Mouse (Mus musculus): ENCODE measurements at regions not wholly inside any gene's neighbourhood (a gene's known extent, or its start where the extent isn't known, plus 50 kb on each side); places are given as distances from the start of the nearest gene placed in this dataset.

DNA sequence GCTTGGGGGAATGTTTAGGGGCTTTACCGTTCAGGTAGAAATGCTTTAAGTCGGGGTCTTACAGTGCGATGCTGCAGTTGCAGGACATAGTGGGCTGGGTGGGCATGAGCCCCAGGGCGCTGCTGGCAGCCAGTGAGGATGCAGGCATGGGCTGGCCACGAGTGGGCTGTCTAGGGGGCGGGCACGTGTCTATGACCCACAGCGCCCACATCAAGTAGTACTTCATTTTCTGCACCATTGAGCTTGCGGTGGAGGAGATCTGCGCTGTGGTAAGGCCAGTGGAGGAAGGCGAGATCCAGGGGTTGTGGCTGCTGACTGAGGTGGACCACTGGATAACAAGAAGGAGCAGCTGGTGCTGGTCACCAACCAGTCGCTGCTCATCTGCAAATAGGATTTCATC lies 52.4 kb upstream of the Olfr291 start:
- TF ChIP-seq CTCF (IDR thresholded peaks at IDR 0.05; ENCODE audit: borderline replicate concordance, control insufficient read depth, extremely low read depth, insufficient read depth, low read length, poor library complexity) (no peak), POLR2A (IDR thresholded peaks at IDR 0.05; ENCODE audit: control insufficient read depth, extremely low read depth, insufficient read depth, low read length, poor library complexity) (no peak)

DNA sequence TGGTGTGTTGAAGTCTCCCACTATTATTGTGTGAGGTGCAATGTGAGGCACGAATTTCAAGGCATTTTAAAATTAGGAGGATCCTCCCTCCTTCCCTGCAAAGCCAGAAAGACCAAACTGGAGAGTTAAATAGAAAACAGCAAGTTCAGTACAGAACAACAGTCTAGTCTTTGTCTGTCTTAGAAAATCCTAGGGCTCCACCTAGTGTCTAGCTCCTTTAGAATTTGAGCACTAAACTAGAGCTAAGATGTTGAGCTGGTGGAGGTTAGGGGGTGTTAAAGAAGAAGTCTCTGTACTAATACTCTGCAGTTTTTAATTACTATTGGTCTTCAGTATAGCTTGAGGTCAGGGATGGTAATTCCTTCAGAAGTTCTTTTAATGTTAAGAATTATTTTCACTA lies 58.7 kb upstream of the Olfr291 start:
- no peak for TF ChIP-seq CTCF (IDR thresholded peaks at IDR 0.05; ENCODE audit: borderline replicate concordance, control insufficient read depth, extremely low read depth, insufficient read depth, low read length, poor library complexity)
- TF ChIP-seq POLR2A (IDR thresholded peaks at IDR 0.05; ENCODE audit: control insufficient read depth, extremely low read depth, insufficient read depth, low read length, poor library complexity), result no peak
- 9% methylated on average over 1 of the region's 1 CpGs for WGBS
- no peak overlapping the region for H3K4me3 ChIP-seq (ENCODE audit: control insufficient read depth, insufficient read depth, low read length)
- DNase-seq, result no peak
- no peak overlapping the region for H3K27ac ChIP-seq (ENCODE audit: control insufficient read depth, insufficient read depth, low read length)
- no peaks in the 10 kb centered on the region for H3K36me3 ChIP-seq (ENCODE audit: control insufficient read depth, insufficient read depth, low read length)
- H3K27me3 ChIP-seq (ENCODE audit: control insufficient read depth, insufficient read depth, low read length), result no peaks in the 10 kb centered on the region
- no peaks in the 10 kb centered on the region for H3K4me1 ChIP-seq (replicated peaks; ENCODE audit: control insufficient read depth, insufficient read depth, low read length)

More for the DNA sequence above, 52.4 kb upstream of the Olfr291 start:
- DNase-seq, result no peak
- Histone ChIP-seq H3K36me3 (ENCODE audit: control insufficient read depth, insufficient read depth, low read length) (no peaks in the 10 kb centered on the region), H3K27me3 (ENCODE audit: control insufficient read depth, insufficient read depth, low read length) (no peaks in the 10 kb centered on the region), H3K4me3 (ENCODE audit: control insufficient read depth, insufficient read depth, low read length) (no peak overlapping the region), H3K27ac (ENCODE audit: control insufficient read depth, insufficient read depth, low read length) (no peak overlapping the region), H3K4me1 (replicated peaks; ENCODE audit: control insufficient read depth, insufficient read depth, low read length) (no peaks in the 10 kb centered on the region)
- WGBS, result 34% methylated on average over 12 of the region's 12 CpGs

DNA sequence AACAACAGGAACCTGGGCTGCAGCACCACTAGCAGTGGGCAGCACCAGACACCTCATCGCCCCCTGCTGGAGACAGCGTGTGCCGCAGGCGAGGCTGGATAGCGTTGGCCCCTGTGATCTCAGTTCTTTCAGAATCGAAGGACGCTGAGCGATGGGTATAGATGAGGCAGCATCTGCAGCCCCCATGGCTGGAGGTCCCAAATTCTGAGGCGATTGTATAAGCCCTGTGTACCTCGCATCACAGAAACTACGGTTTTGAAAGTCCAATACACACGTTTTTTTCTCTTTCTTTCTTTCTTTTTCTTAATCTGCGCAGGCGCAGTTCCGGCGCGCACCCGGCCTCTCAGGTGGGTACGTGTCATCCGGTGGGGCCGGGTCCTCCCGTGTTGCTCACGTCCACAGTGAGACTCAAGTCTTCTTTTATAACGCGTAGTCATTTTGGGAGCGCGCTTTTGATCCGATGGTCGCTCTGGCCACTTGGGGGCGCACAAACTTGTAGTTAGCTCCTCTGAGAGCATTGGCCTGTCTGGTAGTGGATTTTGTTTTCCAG lies 74.0 kb upstream of the Olfr291 start:
- Histone ChIP-seq H3K27me3 (ENCODE audit: control insufficient read depth, insufficient read depth, low read length) (no peaks in the 10 kb centered on the region), H3K27ac (ENCODE audit: control insufficient read depth, insufficient read depth, low read length) (no peak overlapping the region), H3K36me3 (ENCODE audit: control insufficient read depth, insufficient read depth, low read length) (no peaks in the 10 kb centered on the region), H3K4me3 (ENCODE audit: control insufficient read depth, insufficient read depth, low read length) (peak overlapping the region; percentile 62), H3K4me1 (replicated peaks; ENCODE audit: control insufficient read depth, insufficient read depth, low read length) (no peaks in the 10 kb centered on the region)
- TF ChIP-seq CTCF (IDR thresholded peaks at IDR 0.05; ENCODE audit: borderline replicate concordance, control insufficient read depth, extremely low read depth, insufficient read depth, low read length, poor library complexity), result peak; percentile 92
- TF ChIP-seq POLR2A (IDR thresholded peaks at IDR 0.05; ENCODE audit: control insufficient read depth, extremely low read depth, insufficient read depth, low read length, poor library complexity), result no peak
- peak; percentile 83 for DNase-seq
- WGBS, result under 1% methylated on average over 30 of the region's 30 CpGs

DNA sequence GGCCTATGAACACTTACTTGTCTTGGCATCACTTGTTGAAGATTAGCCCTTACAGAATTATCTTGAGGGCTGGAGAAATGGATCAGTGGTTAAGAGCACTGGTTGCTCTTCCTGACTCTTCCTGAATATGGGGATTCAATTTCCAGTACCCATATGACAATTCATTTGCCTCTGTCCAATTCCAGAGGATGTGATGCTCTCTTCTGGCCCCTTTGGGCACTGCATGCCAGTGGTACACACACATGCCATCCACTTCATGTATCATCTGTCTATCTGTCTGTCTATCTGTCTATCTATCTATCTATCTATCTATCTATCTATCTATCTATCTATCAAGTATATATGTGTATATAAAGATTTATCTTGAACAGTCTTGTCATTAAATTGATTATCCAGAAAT lies 75.7 kb upstream of the Olfr291 start:
- Histone ChIP-seq H3K27ac (ENCODE audit: control insufficient read depth, insufficient read depth, low read length) (no peak overlapping the region), H3K4me3 (ENCODE audit: control insufficient read depth, insufficient read depth, low read length) (no peak overlapping the region), H3K36me3 (ENCODE audit: control insufficient read depth, insufficient read depth, low read length) (no peaks in the 10 kb centered on the region), H3K4me1 (replicated peaks; ENCODE audit: control insufficient read depth, insufficient read depth, low read length) (no peaks in the 10 kb centered on the region), H3K27me3 (ENCODE audit: control insufficient read depth, insufficient read depth, low read length) (no peaks in the 10 kb centered on the region)
- no peak for TF ChIP-seq CTCF (IDR thresholded peaks at IDR 0.05; ENCODE audit: borderline replicate concordance, control insufficient read depth, extremely low read depth, insufficient read depth, low read length, poor library complexity)
- DNase-seq, result no peak

DNA sequence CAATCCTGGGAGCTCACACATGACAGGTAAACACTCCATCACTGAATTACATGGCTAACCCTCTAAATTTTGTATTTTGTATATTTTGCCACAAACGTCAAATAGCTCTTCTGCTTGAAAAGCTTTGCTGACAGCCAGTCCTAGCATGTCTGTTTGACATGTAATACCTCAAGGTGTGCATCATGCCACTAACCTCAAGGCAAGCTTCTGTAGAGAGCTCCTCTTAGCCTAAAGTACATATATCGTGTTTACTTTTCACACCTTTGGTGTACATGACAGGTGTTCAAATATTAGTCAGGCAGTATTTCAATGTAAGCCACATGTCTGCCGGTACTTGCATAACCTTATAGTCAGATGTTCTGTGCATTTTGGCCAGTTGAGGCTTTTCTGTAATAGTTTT lies 66.5 kb upstream of the Zfand6 start:
- Histone ChIP-seq H3K4me3 (ENCODE audit: control insufficient read depth, insufficient read depth, low read length) (no peak overlapping the region), H3K27ac (ENCODE audit: control insufficient read depth, insufficient read depth, low read length) (no peak overlapping the region), H3K27me3 (ENCODE audit: control insufficient read depth, insufficient read depth, low read length) (no peaks in the 10 kb centered on the region), H3K4me1 (replicated peaks; ENCODE audit: control insufficient read depth, insufficient read depth, low read length) (no peaks in the 10 kb centered on the region), H3K36me3 (ENCODE audit: control insufficient read depth, insufficient read depth, low read length) (no peaks in the 10 kb centered on the region)
- WGBS, result 88% methylated on average over 3 of the region's 3 CpGs
- no peak for TF ChIP-seq POLR2A (IDR thresholded peaks at IDR 0.05; ENCODE audit: control insufficient read depth, extremely low read depth, insufficient read depth, low read length, poor library complexity)
- TF ChIP-seq CTCF (IDR thresholded peaks at IDR 0.05; ENCODE audit: borderline replicate concordance, control insufficient read depth, extremely low read depth, insufficient read depth, low read length, poor library complexity), result no peak
- no peak for DNase-seq

DNA sequence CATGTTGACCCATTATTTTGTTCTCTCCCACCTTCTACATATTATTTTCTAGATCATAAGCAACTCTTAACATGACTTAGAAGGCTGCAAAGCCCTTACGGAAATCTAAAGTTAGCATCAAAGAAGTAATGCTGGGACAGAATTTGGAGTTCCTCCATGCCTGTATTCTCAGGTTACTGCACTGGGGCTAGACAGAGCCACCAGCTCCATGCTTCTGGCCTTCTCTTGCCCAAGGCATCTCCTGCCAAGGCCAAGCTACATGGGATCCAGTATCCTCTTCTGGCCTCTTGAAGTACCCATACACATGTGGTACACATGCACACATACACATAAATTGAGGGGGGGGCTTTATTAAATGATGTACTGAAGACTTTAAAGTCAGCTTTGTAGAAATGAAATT lies 63.6 kb upstream of the Zfand6 start:
- Histone ChIP-seq H3K4me1 (replicated peaks; ENCODE audit: control insufficient read depth, insufficient read depth, low read length) (0 out of 2 replicates have a peak, but pooled peaks cover 4% of the 10 kb centered on the region), H3K27me3 (ENCODE audit: control insufficient read depth, insufficient read depth, low read length) (no peaks in the 10 kb centered on the region), H3K36me3 (ENCODE audit: control insufficient read depth, insufficient read depth, low read length) (no peaks in the 10 kb centered on the region), H3K27ac (ENCODE audit: control insufficient read depth, insufficient read depth, low read length) (no peak overlapping the region), H3K4me3 (ENCODE audit: control insufficient read depth, insufficient read depth, low read length) (no peak overlapping the region)
- no peak for DNase-seq
- WGBS, result 98% methylated on average over 1 of the region's 1 CpGs
- TF ChIP-seq POLR2A (IDR thresholded peaks at IDR 0.05; ENCODE audit: control insufficient read depth, extremely low read depth, insufficient read depth, low read length, poor library complexity) (no peak), CTCF (IDR thresholded peaks at IDR 0.05; ENCODE audit: borderline replicate concordance, control insufficient read depth, extremely low read depth, insufficient read depth, low read length, poor library complexity) (no peak)
